Comparison of ENCODE assay signal across 11 mouse cellular contexts in the genomic region with DNA sequence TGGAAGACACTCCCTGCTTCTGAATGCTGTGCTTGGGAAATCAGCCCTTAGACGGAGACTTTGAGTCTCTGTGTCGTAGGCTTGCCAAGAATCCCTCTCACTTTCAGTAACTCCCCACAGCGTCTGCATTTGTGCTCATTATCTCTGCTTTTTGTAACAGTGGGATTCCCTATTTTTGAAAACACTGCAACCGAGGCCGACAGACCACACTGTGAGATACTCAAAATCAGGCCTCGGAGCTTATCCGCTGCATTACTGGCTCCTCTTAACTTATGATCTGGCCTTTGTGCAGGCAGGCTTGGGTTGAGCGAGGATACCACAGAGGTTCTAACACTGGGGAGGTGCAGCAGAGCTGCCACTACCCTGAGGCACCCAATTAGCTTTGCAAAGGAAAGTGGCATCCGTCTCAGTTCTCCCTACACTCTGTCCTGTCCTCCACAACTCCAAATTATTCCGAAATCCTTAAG.
DNase-seq lines count a peak whose midpoint lies in the region; ATAC-seq and TF ChIP-seq lines count a peak whose summit lies in the region.
"Had no signal": no experiment of that assay in that cellular context is flagged by ENCODE, and none has a peak within 500 bp of the region (broad histone marks: within the 10 kb centered on the region; RNA-seq: fewer than 3 reads in every experiment).

No protein-coding gene starts in this region.

- no peak overlapping the region for H3K4me3 ChIP-seq in kidney, adult 2 months (ENCODE audit: insufficient read depth, low read depth, low read length)
- H3K4me3 ChIP-seq in forebrain, embryonic 12.5 days (replicated peaks) = no peak overlapping the region
- H3K4me3 ChIP-seq in midbrain, embryonic 10.5 days = no peak overlapping the region
- H3K4me3 ChIP-seq: liver, embryonic 15.5 days had no signal

- no peak overlapping the region for H3K27ac ChIP-seq in kidney, adult 2 months (ENCODE audit: insufficient read depth, low read depth, low read length)
- H3K27ac ChIP-seq in forebrain, embryonic 12.5 days = no peak overlapping the region
- peak overlapping the region; percentile 23; the same call in 1 of the 2 replicates for H3K27ac ChIP-seq in midbrain, embryonic 10.5 days (replicated peaks)
- H3K27ac ChIP-seq: liver, embryonic 15.5 days had no signal

- no peak overlapping the region for H3K4me2 ChIP-seq in forebrain, embryonic 12.5 days
- H3K4me2 ChIP-seq: liver, embryonic 15.5 days had no signal

- no peaks in the 10 kb centered on the region; the same call in 1 of the 2 replicates for H3K27me3 ChIP-seq in kidney, adult 2 months (replicated peaks; ENCODE audit: control insufficient read depth, insufficient read depth, low read length)
- H3K27me3 ChIP-seq in forebrain, embryonic 12.5 days = 0 out of 2 replicates have a peak, but pooled peaks cover 10% of the 10 kb centered on the region
- H3K27me3 ChIP-seq in midbrain, embryonic 10.5 days (ENCODE audit: low read depth, poor library complexity, severe bottlenecking) = no peaks in the 10 kb centered on the region
- H3K27me3 ChIP-seq: liver, embryonic 15.5 days had no signal

- no peaks in the 10 kb centered on the region for H3K36me3 ChIP-seq in kidney, adult 2 months (ENCODE audit: control insufficient read depth, insufficient read depth, low read length)
- no peaks in the 10 kb centered on the region for H3K36me3 ChIP-seq in forebrain, embryonic 12.5 days (replicated peaks)
- H3K36me3 ChIP-seq in midbrain, embryonic 10.5 days = no peaks in the 10 kb centered on the region
- H3K36me3 ChIP-seq: liver, embryonic 15.5 days had no signal

- peaks cover 16% of the 10 kb centered on the region for H3K4me1 ChIP-seq in kidney, adult 2 months (ENCODE audit: control insufficient read depth, insufficient read depth, low read length)
- H3K4me1 ChIP-seq in forebrain, embryonic 12.5 days = peaks cover 33% of the 10 kb centered on the region
- peaks cover 34% of the 10 kb centered on the region for H3K4me1 ChIP-seq in midbrain, embryonic 10.5 days
- H3K4me1 ChIP-seq: liver, embryonic 15.5 days had no signal

- peak; percentile 14 for DNase-seq in kidney, adult 2 months
- DNase-seq in kidney, adult 11 months = no peak
- DNase-seq in brain, embryonic 14.5 days (ENCODE audit: low read depth) = peak; percentile 88
- peak; percentile 25 for DNase-seq in midbrain, embryonic 10.5 days (ENCODE audit: low spot score)
- DNase-seq in B cell, adult 2 months = no peak
- no peak for DNase-seq in right cerebral cortex, postnatal 36 days (ENCODE audit: low spot score in 2 of 2)
- DNase-seq in heart, postnatal 25 days (ENCODE audit: low spot score) = no peak
- DNase-seq: adrenal gland, postnatal 36 days; gastrocnemius, postnatal 14 days had no signal

- intact Hi-C loops in heart, postnatal 25 days (cut with DNase I) = no loop called here

- WGBS in kidney, adult 2 months = 75% methylated on average over 10 of the region's 10 CpGs
- WGBS in forebrain, embryonic 12.5 days = 10% methylated on average over 10 of the region's 10 CpGs
- 23% methylated on average over 10 of the region's 10 CpGs for WGBS in midbrain, embryonic 10.5 days

- H3K9me3 ChIP-seq in forebrain, embryonic 12.5 days = no peaks in the 10 kb centered on the region
- H3K9me3 ChIP-seq in midbrain, embryonic 10.5 days (replicated peaks) = no peaks in the 10 kb centered on the region
- H3K9me3 ChIP-seq: liver, embryonic 15.5 days had no signal

- no peak for TF ChIP-seq CTCF in kidney, adult 2 months (conservative IDR thresholded peaks at IDR 0.05; ENCODE audit: insufficient read depth, insufficient read length, low read depth, low read length)
- no peak for TF ChIP-seq CTCF in brain, embryonic 14.5 days (IDR thresholded peaks at IDR 0.05; ENCODE audit: borderline replicate concordance, extremely low read depth, insufficient read depth, insufficient read length)

- no peak for TF ChIP-seq POLR2A in kidney, adult 2 months (IDR thresholded peaks at IDR 0.05; ENCODE audit: low read depth, low read length)
- TF ChIP-seq POLR2A in brain, embryonic 14.5 days (IDR thresholded peaks at IDR 0.05; ENCODE audit: borderline replicate concordance, extremely low read depth, insufficient read depth, insufficient read length, poor library complexity, severe bottlenecking) = no peak

- H3K9ac ChIP-seq in forebrain, embryonic 12.5 days = no peak overlapping the region
- H3K9ac ChIP-seq: liver, embryonic 15.5 days had no signal

- ATAC-seq in forebrain, embryonic 12.5 days (ENCODE audit: low FRiP score) = peak; percentile 60; the same call in 1 of the 2 replicates

Comparison
In these comparisons a context has a peak if more than half of its experiments do, and no peak if none do; other contexts are left out.
1. DNase-seq: peak in kidney, adult 2 months (single experiment), brain, embryonic 14.5 days (single experiment) and midbrain, embryonic 10.5 days (single experiment); none in kidney, adult 11 months (single experiment), B cell, adult 2 months (0 of 2), right cerebral cortex, postnatal 36 days (0 of 2) and heart, postnatal 25 days (single experiment).